In the genomic region with DNA sequence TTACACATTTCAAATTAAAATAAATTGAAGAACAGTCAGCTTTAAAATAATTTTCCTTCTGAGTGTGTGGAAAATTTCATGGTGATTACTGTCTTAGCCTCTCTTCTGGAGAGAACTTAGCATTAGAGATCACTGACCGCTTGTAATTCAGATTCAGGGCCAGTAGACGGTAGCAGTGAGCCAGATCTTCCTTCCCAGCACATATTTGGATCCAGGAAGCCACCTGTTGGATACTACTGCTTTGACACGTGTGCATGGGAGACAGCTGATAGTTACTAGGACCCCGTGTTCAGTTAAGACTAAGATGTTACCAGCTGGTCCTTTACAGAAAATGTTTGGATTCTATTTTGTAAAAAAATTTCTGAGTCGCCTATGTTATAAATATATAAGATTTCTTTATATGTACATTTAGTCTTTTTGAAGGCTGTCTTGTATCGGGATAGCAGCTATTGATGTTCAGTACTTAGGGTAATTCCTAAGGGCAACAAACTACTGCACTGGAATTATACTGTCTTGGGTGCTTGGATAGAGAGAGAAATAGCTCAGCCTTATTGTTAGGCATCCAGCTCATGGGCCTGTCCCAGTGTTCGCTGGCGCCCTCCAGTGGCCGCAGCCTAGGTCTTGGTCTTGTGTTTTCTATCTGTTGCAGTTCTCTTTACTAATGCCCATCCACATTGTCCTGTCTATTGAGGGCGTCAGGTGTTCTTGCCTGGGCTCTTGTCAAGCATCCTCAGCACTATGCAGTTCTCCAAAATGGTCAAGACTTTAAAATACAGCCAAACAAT, we compare ENCODE assay signal across 8 mouse cellular contexts.
A peak's percentile ranks its signal among the peaks of the same experiment; 100 is the strongest.
DNase-seq lines count a peak whose midpoint lies in the region; ATAC-seq lines count a peak whose summit lies in the region.

No protein-coding gene starts in this region.

- WGBS in forebrain, embryonic 16.5 days: 42% methylated on average over 10 of the region's 10 CpGs
- 47% methylated on average over 10 of the region's 10 CpGs for WGBS in hindbrain, embryonic 11.5 days

- H3K4me3 ChIP-seq in forebrain, embryonic 16.5 days (replicated peaks; ENCODE audit: low read length): no peak overlapping the region
- no peak overlapping the region for H3K4me3 ChIP-seq in hindbrain, embryonic 11.5 days (ENCODE audit: low read depth, low read length)

- peaks cover 19% of the 10 kb centered on the region for H3K36me3 ChIP-seq in forebrain, embryonic 16.5 days (ENCODE audit: control insufficient read depth, insufficient read depth)
- H3K36me3 ChIP-seq in hindbrain, embryonic 11.5 days (ENCODE audit: control insufficient read depth, insufficient read depth, low read length): peaks cover 6% of the 10 kb centered on the region

- no peak overlapping the region for H3K9ac ChIP-seq in forebrain, embryonic 16.5 days (replicated peaks; ENCODE audit: low read depth, low read length)
- no peak overlapping the region for H3K9ac ChIP-seq in hindbrain, embryonic 11.5 days (ENCODE audit: low read depth, low read length)

- no peaks in the 10 kb centered on the region for H3K27me3 ChIP-seq in forebrain, embryonic 16.5 days (replicated peaks; ENCODE audit: control insufficient read depth, insufficient read depth, low read length)
- H3K27me3 ChIP-seq in hindbrain, embryonic 11.5 days (ENCODE audit: control insufficient read depth, insufficient read depth, low read length): no peaks in the 10 kb centered on the region

- H3K4me1 ChIP-seq in forebrain, embryonic 16.5 days (replicated peaks; ENCODE audit: control insufficient read depth, insufficient read depth, low read length): no peaks in the 10 kb centered on the region
- H3K4me1 ChIP-seq in hindbrain, embryonic 11.5 days (replicated peaks; ENCODE audit: control insufficient read depth, insufficient read depth, low read length): no peaks in the 10 kb centered on the region

- peak; percentile 75 for DNase-seq in MN1 (ENCODE audit: low spot score)
- DNase-seq in cerebellum, adult 11-12 months: peak; percentile 61
- DNase-seq in hindbrain, embryonic 11.5 days (ENCODE audit: low spot score): peak; percentile 91
- peak; percentile 69 to 82 for DNase-seq in layer of hippocampus, postnatal 14 days (ENCODE audit: low spot score in 2 of 2)
- peak; percentile 88 for DNase-seq in lung, postnatal 14 days
- DNase-seq in retina, postnatal 7 days (ENCODE audit: low read depth, low spot score): peak; percentile 75
- DNase-seq in urinary bladder, adult 18-20 months (ENCODE audit: low spot score in 2 of 2): peak; percentile 50 to 71

- no peak overlapping the region for H3K4me2 ChIP-seq in forebrain, embryonic 16.5 days (ENCODE audit: low read length)
- H3K4me2 ChIP-seq in hindbrain, embryonic 11.5 days (replicated peaks; ENCODE audit: low read depth, low read length): no peak overlapping the region

- H3K9me3 ChIP-seq in forebrain, embryonic 16.5 days (ENCODE audit: control insufficient read depth, low read length): no peaks in the 10 kb centered on the region
- no peaks in the 10 kb centered on the region for H3K9me3 ChIP-seq in hindbrain, embryonic 11.5 days (ENCODE audit: control insufficient read depth, low read length)

- no peak overlapping the region for H3K27ac ChIP-seq in forebrain, embryonic 16.5 days (ENCODE audit: low read length)
- no peak overlapping the region for H3K27ac ChIP-seq in hindbrain, embryonic 11.5 days (ENCODE audit: low read depth, low read length)

- ATAC-seq in forebrain, embryonic 16.5 days: peak; percentile 52; the same call in 1 of the 2 replicates
- ATAC-seq in hindbrain, embryonic 11.5 days (ENCODE audit: low FRiP score): peak; percentile 77
